Mouse (Mus musculus) urinary bladder, postnatal 4 days (tissue): ENCODE results near the gene Ocrl.

Experiments
- DNase-seq, 2 experiments: peaks; one replicate each; pipeline ENCODE4 v3.0.0; 2021 to 2022; ENCODE audit warnings: low spot score in 2 of 2

Ocrl gene

DNA sequence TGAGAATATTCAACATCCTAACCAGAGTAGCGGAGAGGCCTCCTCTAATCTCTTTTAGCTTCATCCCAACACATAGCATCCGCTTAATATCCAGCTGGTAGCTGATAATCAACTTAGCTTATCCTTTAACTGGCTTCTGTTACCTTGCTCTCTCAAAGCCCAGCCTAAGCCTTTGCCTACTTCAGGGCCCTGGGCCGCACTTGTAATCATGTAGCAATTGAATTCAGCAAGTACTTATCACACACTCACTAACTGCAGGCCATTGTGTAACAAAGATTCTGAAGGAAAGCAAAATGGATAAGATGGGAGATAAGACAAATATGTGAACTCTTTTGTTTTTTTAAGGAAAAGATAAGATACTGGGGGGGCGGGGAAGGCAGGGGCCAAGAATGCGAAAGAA is 64.9 kb downstream of the Ocrl start:
- DNase-seq = no peak

- DNase-seq = peak in 1 of 2 experiments; percentile 38
Observed at GRCm38 (mm10) chrX:47985000-47985619, 72.9 kb downstream of the Ocrl start.

GRCm38 (mm10) chrX:47988024-47988423 is 75.8 kb downstream of the Ocrl start:
- peak in 1 of 2 experiments; percentile 18 for DNase-seq

- peak; percentile 42 to 82 for DNase-seq
Observed at GRCm38 (mm10) chrX:47992606-47993005, 80.4 kb downstream of the Ocrl start.

DNA sequence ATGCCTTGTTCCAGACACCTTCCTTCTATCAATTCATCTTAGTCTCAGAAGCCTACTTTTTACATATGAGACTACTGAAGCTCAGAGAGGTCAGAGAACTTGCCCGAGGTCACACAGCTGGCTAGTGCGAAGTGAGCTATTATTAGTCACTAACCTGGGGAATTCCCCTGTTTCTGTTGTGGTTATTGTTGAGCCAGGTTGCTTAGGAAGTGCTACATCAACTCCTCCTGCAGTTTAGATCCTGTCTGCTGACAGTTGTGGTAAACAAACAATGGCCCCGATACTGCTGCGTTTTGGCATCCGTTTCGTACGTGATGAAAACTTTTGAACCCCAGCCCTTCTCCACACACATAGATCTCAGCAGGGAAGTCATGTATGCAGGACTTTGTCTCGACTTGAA is 86.2 kb downstream of the Ocrl start:
- no peak for DNase-seq

DNA sequence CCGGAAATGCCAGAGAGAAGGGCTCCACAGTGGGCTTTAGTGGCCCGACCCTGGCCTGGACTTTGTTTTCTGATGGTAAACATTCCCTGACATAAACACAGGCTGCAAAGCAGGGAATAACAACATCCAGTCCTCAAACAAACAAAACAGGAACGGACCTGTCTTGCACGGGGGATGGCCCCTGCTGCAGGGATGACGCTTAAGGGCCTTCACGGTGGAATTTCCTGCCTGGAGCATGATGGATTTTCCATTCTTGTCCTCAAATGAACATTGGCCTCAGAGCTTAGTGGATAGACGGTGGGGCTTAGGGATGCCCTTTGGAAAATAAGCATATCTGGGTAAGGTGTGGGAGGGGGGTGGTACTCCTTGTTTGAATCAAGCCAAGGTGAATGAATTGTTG is 89.0 kb downstream of the Ocrl start:
- no peak for DNase-seq

GRCm38 (mm10) chrX:48004786-48005185 is 92.6 kb downstream of the Ocrl start:
- no peak for DNase-seq

GRCm38 (mm10) chrX:48006062-48006461 is 93.9 kb downstream of the Ocrl start:
- no peak for DNase-seq

GRCm38 (mm10) chrX:48011656-48012055 is 99.5 kb downstream of the Ocrl start:
- no peak for DNase-seq
